Mouse (Mus musculus): ENCODE measurements around the gene Kng1. TPM values are rescaled to one million over a fixed set of nuclear protein-coding genes. Genes with fewer than 3 reads are reported as not detected.

The Kng1 gene
- total RNA-seq, 1 experiment: 0.49 TPM

DNA sequence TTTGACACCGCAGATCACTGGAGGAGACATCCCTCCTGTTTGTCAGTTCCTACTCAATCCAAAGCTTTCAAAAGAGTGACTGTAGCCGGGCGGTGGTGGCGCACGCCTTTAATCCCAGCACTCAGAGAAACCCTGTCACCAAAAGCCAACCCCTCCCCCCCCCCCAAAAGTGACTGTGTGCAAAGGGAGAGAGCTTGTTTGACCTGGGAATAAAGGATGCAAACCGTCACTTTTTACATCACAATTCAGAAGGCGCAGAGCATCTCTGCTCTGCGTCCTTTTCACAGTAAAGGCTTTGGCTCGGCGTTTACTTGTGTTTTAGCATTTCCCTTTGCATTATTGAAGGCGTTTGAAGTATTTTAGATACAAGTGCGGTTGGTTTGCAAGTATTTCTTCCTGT lies 42.0 kb downstream of the Kng1 start:
- DNase-seq (ENCODE audit: low read depth, low spot score): peak; percentile 82
- in situ Hi-C loops (cut with MboI; ENCODE audit: low sequenced_read_pairs in 2 of 2, unreplicated experiment in 2 of 2): loop anchor here in 1 of 2 experiments (25.0 kb wide), 1 partner anchor 687 kb away; no protein-coding TSS in a partner anchor

DNA sequence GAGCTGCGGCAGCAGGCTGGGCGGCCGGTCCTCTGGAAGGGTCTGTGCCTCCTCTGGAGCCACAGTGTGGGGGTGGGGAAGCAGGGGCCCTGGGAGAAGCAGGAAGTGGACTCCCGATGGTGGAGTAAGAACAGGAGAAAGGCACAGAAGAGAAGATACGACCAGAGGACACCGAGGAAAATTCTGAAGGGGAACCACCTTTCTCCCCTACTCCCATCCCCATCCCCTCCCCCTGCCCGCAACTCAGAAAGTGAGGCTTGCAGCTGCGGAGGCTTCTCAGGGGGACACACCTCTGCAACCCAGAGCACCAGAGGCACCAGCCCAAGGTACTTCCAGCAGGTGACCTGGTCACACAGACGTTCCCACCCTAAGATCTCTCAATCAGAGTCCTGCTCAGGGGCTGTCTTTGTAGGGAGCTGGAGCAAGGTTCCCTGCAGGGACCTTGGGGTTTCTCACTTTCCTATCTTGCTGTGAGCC lies 42.5 kb downstream of the Kng1 start:
- no peak for TF ChIP-seq ZNF384 (IDR thresholded peaks at IDR 0.05; ENCODE audit: low read depth, low read length)
- no peak for TF ChIP-seq HCFC1 (IDR thresholded peaks at IDR 0.05; ENCODE audit: borderline replicate concordance, insufficient read depth, low read length)
- 0 out of 2 replicates have a peak, but pooled peaks have one; percentile 12 for TF ChIP-seq CHD2 (IDR thresholded peaks at IDR 0.05; ENCODE audit: low read depth, low read length)
- TF ChIP-seq ZC3H11A (IDR thresholded peaks at IDR 0.05; ENCODE audit: borderline replicate concordance, low read depth, low read length): no peak
- TF ChIP-seq MAFK (IDR thresholded peaks at IDR 0.05; ENCODE audit: insufficient read depth, low read depth, low read length): no peak
- H3K9me3 ChIP-seq (ENCODE audit: control insufficient read depth, insufficient read depth, low read depth, low read length): no peaks in the 10 kb centered on the region
- peaks cover 5 to 10% of the 10 kb centered on the region in 2 experiments; a peak in 3 of 4 replicates for H3K4me1 ChIP-seq (ENCODE audit: control insufficient read depth in 2 of 2, insufficient read depth in 2 of 2, low read length in 2 of 2, poor library complexity in 1 of 2)
- peaks cover 4% of the 10 kb centered on the region; the same call in 1 of the 2 replicates for H3K36me3 ChIP-seq (ENCODE audit: control insufficient read depth, insufficient read depth, low read length, poor library complexity, severe bottlenecking)
- H3K4me3 ChIP-seq (ENCODE audit: insufficient read depth in 1 of 2, low read depth in 1 of 2, low read length in 2 of 2, poor library complexity in 1 of 2, severe bottlenecking in 1 of 2): peak overlapping the region; percentile 68 to 70
- peak overlapping the region; percentile 99 for H3K27ac ChIP-seq (ENCODE audit: insufficient read depth, low read depth, low read length, poor library complexity, severe bottlenecking)
- H3K9ac ChIP-seq (ENCODE audit: insufficient read depth, low read depth, low read length, poor library complexity, severe bottlenecking): peak overlapping the region; percentile 83
- DNase-seq (ENCODE audit: low read depth, low spot score): no peak
- in situ Hi-C loops (cut with MboI; ENCODE audit: low sequenced_read_pairs in 2 of 2, unreplicated experiment in 2 of 2): loop anchor here in 1 of 2 experiments (25.0 kb wide), 1 partner anchor 688 kb away; no protein-coding TSS in a partner anchor

More for the DNA sequence above, 42.0 kb downstream of the Kng1 start:
- peaks cover 5 to 10% of the 10 kb centered on the region in 2 experiments; a peak in 3 of 4 replicates for H3K4me1 ChIP-seq (ENCODE audit: control insufficient read depth in 2 of 2, insufficient read depth in 2 of 2, low read length in 2 of 2, poor library complexity in 1 of 2)
- peak overlapping the region; percentile 99 for H3K27ac ChIP-seq (ENCODE audit: insufficient read depth, low read depth, low read length, poor library complexity, severe bottlenecking)
- peaks cover 4% of the 10 kb centered on the region; the same call in 1 of the 2 replicates for H3K36me3 ChIP-seq (ENCODE audit: control insufficient read depth, insufficient read depth, low read length, poor library complexity, severe bottlenecking)
- peak overlapping the region; percentile 68 to 70 for H3K4me3 ChIP-seq (ENCODE audit: insufficient read depth in 1 of 2, low read depth in 1 of 2, low read length in 2 of 2, poor library complexity in 1 of 2, severe bottlenecking in 1 of 2)
- peak overlapping the region; percentile 83 for H3K9ac ChIP-seq (ENCODE audit: insufficient read depth, low read depth, low read length, poor library complexity, severe bottlenecking)
- H3K9me3 ChIP-seq (ENCODE audit: control insufficient read depth, insufficient read depth, low read depth, low read length): no peaks in the 10 kb centered on the region
- TF ChIP-seq MAFK (IDR thresholded peaks at IDR 0.05; ENCODE audit: insufficient read depth, low read depth, low read length) (no peak), HCFC1 (IDR thresholded peaks at IDR 0.05; ENCODE audit: borderline replicate concordance, insufficient read depth, low read length) (no peak), ZNF384 (IDR thresholded peaks at IDR 0.05; ENCODE audit: low read depth, low read length) (no peak), CHD2 (IDR thresholded peaks at IDR 0.05; ENCODE audit: low read depth, low read length) (0 out of 2 replicates have a peak, but pooled peaks have one; percentile 48)

DNA sequence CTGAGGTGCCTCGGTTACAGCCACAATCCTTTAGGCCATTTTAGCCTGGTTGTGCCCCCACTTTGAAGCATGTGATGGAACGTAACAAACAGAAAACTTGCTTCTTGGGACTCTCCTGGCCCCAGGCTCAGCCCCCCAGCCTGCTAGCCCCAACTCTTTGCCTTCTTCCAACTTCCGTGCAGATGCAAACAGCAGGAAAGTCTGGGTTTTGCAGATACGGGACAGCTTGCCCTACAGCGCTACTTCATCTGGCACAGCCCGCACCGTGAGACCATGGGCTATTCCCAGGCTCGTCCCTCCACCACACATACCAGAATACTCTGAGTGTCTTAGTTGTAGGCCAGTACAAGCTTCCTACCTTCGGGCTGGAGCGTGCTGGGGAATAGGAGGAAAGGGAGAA lies 42.9 kb downstream of the Kng1 start:
- Histone ChIP-seq H3K27ac (ENCODE audit: insufficient read depth, low read depth, low read length, poor library complexity, severe bottlenecking) (peak overlapping the region; percentile 99), H3K9me3 (ENCODE audit: control insufficient read depth, insufficient read depth, low read depth, low read length) (no peaks in the 10 kb centered on the region), H3K4me1 (ENCODE audit: control insufficient read depth in 2 of 2, insufficient read depth in 2 of 2, low read length in 2 of 2, poor library complexity in 1 of 2) (peaks cover 5 to 9% of the 10 kb centered on the region in 2 experiments; a peak in 3 of 4 replicates), H3K9ac (ENCODE audit: insufficient read depth, low read depth, low read length, poor library complexity, severe bottlenecking) (peak overlapping the region; percentile 83), H3K36me3 (ENCODE audit: control insufficient read depth, insufficient read depth, low read length, poor library complexity, severe bottlenecking) (peaks cover 4% of the 10 kb centered on the region; the same call in 1 of the 2 replicates), H3K4me3 (ENCODE audit: insufficient read depth in 1 of 2, low read depth in 1 of 2, low read length in 2 of 2, poor library complexity in 1 of 2, severe bottlenecking in 1 of 2) (peak overlapping the region; percentile 68 to 70)
- no peak for DNase-seq (ENCODE audit: low read depth, low spot score)
- in situ Hi-C loops (cut with MboI; ENCODE audit: low sequenced_read_pairs in 2 of 2, unreplicated experiment in 2 of 2): loop anchor here in 1 of 2 experiments (25.0 kb wide), 1 partner anchor 688 kb away; no protein-coding TSS in a partner anchor
- TF ChIP-seq ZNF384 (IDR thresholded peaks at IDR 0.05; ENCODE audit: low read depth, low read length) (no peak), ZC3H11A (IDR thresholded peaks at IDR 0.05; ENCODE audit: borderline replicate concordance, low read depth, low read length) (no peak), MAFK (IDR thresholded peaks at IDR 0.05; ENCODE audit: insufficient read depth, low read depth, low read length) (no peak)

DNA sequence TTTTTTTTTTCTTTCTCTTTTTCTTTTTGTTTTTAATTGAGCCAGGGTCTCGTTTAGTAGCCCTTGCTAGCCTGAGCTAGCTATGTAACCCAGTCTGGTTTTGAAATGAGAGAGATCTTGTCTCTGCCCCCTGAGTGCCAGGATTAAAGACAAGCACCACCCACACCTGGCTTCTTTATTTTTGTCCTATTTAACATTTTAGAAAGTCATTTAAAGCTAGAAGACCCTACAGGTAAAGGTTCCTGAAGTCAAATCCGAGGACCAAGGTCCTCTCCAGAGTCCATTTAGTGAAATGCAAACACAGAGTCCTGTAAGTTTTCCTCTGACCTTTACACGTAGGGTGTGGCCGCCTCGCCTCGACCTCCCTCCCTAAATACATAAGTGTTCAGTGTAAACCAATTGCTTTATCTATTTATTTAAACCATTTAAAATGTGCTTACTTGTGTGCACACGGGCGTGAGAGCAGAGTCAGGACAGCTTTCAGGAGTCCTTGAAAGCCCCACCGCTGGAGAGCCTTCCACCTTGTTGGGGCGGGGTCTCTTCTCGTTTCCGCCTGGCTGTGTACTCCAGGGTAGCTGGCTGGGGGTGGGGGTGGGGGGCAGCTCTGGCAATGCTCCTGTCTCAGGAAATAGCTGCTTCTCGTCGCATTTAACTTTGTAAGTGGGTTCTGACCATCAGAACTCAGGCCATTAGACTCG lies 44.8 kb downstream of the Kng1 start:
- H3K9ac ChIP-seq (ENCODE audit: insufficient read depth, low read depth, low read length, poor library complexity, severe bottlenecking): peak overlapping the region; percentile 49; the same call in 1 of the 2 replicates
- H3K4me1 ChIP-seq (ENCODE audit: control insufficient read depth in 2 of 2, insufficient read depth in 2 of 2, low read length in 2 of 2, poor library complexity in 1 of 2): peaks cover 3 to 5% of the 10 kb centered on the region in 2 experiments; a peak in 3 of 4 replicates
- no peaks in the 10 kb centered on the region for H3K9me3 ChIP-seq (ENCODE audit: control insufficient read depth, insufficient read depth, low read depth, low read length)
- in situ Hi-C loops (cut with MboI; ENCODE audit: low sequenced_read_pairs in 2 of 2, unreplicated experiment in 2 of 2): loop anchor here in 1 of 2 experiments (25.0 kb wide), 1 partner anchor 690 kb away; no protein-coding TSS in a partner anchor
- H3K4me3 ChIP-seq (ENCODE audit: insufficient read depth in 1 of 2, low read depth in 1 of 2, low read length in 2 of 2, poor library complexity in 1 of 2, severe bottlenecking in 1 of 2): peak overlapping the region; percentile 62 to 66
- no peak for TF ChIP-seq CHD2 (IDR thresholded peaks at IDR 0.05; ENCODE audit: low read depth, low read length)
- TF ChIP-seq ZC3H11A (IDR thresholded peaks at IDR 0.05; ENCODE audit: borderline replicate concordance, low read depth, low read length): no peak
- no peak for TF ChIP-seq MAFK (IDR thresholded peaks at IDR 0.05; ENCODE audit: insufficient read depth, low read depth, low read length)
- H3K27ac ChIP-seq (ENCODE audit: insufficient read depth, low read depth, low read length, poor library complexity, severe bottlenecking): peak overlapping the region; percentile 70
- H3K36me3 ChIP-seq (ENCODE audit: control insufficient read depth, insufficient read depth, low read length, poor library complexity, severe bottlenecking): no peaks in the 10 kb centered on the region
- DNase-seq (ENCODE audit: low read depth, low spot score): peak; percentile 80

Data from ES-E14 (cell line).